Comparison of ENCODE assay signal across 8 mouse cellular contexts in genomic region chr1:161494343-161494742, GRCm38 (mm10). TPM values are rescaled to one million over a fixed set of nuclear protein-coding genes. Genes with fewer than 3 reads are reported as not detected.
DNase-seq lines count a peak whose midpoint lies in the region; ATAC-seq and TF ChIP-seq lines count a peak whose summit lies in the region.

Gene Tnfsf18 (plus strand): TSS chr1:161494655.

- TF ChIP-seq CTCF in bone marrow macrophage, adult 2 months (IDR thresholded peaks at IDR 0.05; ENCODE audit: low read depth, low read length) = no peak

- WGBS in heart, embryonic 13.5 days = 21% methylated on average over 8 of the region's 8 CpGs
- 40% methylated on average over 8 of the region's 8 CpGs for WGBS in neural tube, embryonic 14.5 days
- WGBS in midbrain, embryonic 11.5 days = 81% methylated on average over 8 of the region's 8 CpGs

- H3K9ac ChIP-seq in heart, embryonic 13.5 days = no peak within 1 kb of the TSS
- H3K9ac ChIP-seq in neural tube, embryonic 14.5 days (replicated peaks; ENCODE audit: low read depth, low read length) = no peak within 1 kb of the TSS
- no peak within 1 kb of the TSS for H3K9ac ChIP-seq in midbrain, embryonic 11.5 days (ENCODE audit: low read length)

- peak within 1 kb of the TSS; percentile 51 for H3K27ac ChIP-seq in bone marrow macrophage, adult 2 months (ENCODE audit: insufficient read depth, low read depth, low read length)
- H3K27ac ChIP-seq in heart, embryonic 13.5 days (replicated peaks) = peak within 1 kb of the TSS; percentile 50; the same call in 1 of the 2 replicates
- H3K27ac ChIP-seq in neural tube, embryonic 14.5 days (ENCODE audit: low read depth, low read length) = no peak within 1 kb of the TSS
- H3K27ac ChIP-seq in midbrain, embryonic 11.5 days (ENCODE audit: low read depth, low read length) = no peak within 1 kb of the TSS

- peak; percentile 40 to 45 for DNase-seq in left cerebral cortex, postnatal 14 days (ENCODE audit: low spot score in 2 of 2)
- DNase-seq in left cerebral cortex, postnatal 36 days (ENCODE audit: low spot score in 2 of 2) = no peak
- peak; percentile 87 to 93 for DNase-seq in kidney, postnatal 25 days
- DNase-seq in midbrain, embryonic 11.5 days (ENCODE audit: low spot score, missing footprints) = no peak
- DNase-seq in thymus, adult 18-20 months = no peak

- H3K4me3 ChIP-seq in bone marrow macrophage, adult 2 months (ENCODE audit: insufficient read depth, low read length) = no peak within 1 kb of the TSS
- H3K4me3 ChIP-seq in heart, embryonic 13.5 days = no peak within 1 kb of the TSS
- no peak within 1 kb of the TSS for H3K4me3 ChIP-seq in neural tube, embryonic 14.5 days (ENCODE audit: low read depth, low read length)
- no peak within 1 kb of the TSS for H3K4me3 ChIP-seq in midbrain, embryonic 11.5 days (ENCODE audit: low read depth, low read length)

- H3K27me3 ChIP-seq in heart, embryonic 13.5 days (replicated peaks) = no peaks in the 10 kb centered on the region
- no peaks in the 10 kb centered on the region for H3K27me3 ChIP-seq in neural tube, embryonic 14.5 days (ENCODE audit: control insufficient read depth, insufficient read depth, low read length)
- no peaks in the 10 kb centered on the region for H3K27me3 ChIP-seq in midbrain, embryonic 11.5 days (ENCODE audit: control insufficient read depth, insufficient read depth, low read length)

- peak within 1 kb of the TSS; percentile 16; the same call in 1 of the 2 replicates for H3K4me2 ChIP-seq in heart, embryonic 13.5 days
- no peak within 1 kb of the TSS for H3K4me2 ChIP-seq in neural tube, embryonic 14.5 days (ENCODE audit: low read depth, low read length)
- H3K4me2 ChIP-seq in midbrain, embryonic 11.5 days = no peak within 1 kb of the TSS

- ATAC-seq in heart, embryonic 13.5 days (ENCODE audit: extremely low read depth, insufficient number of reproducible peaks, low FRiP score, low TSS enrichment) = 0 out of 2 replicates have a peak, but pooled peaks have one; percentile 58
- peak; percentile 76 for ATAC-seq in neural tube, embryonic 14.5 days (ENCODE audit: low read depth)
- ATAC-seq in midbrain, embryonic 11.5 days (ENCODE audit: low FRiP score) = no peak

- TF ChIP-seq POLR2A in bone marrow macrophage, adult 2 months (IDR thresholded peaks at IDR 0.05; ENCODE audit: borderline replicate concordance, low read depth, low read length) = no peak

- intact Hi-C loops in left cerebral cortex, postnatal 14 days (cut with DNase I) = no loop called here
- intact Hi-C loops in left cerebral cortex, postnatal 36 days (cut with DNase I) = no loop called here

- no peaks in the 10 kb centered on the region for H3K36me3 ChIP-seq in heart, embryonic 13.5 days
- H3K36me3 ChIP-seq in neural tube, embryonic 14.5 days (ENCODE audit: control insufficient read depth, insufficient read depth, low read length) = no peaks in the 10 kb centered on the region
- H3K36me3 ChIP-seq in midbrain, embryonic 11.5 days (ENCODE audit: control insufficient read depth, insufficient read depth, low read length) = no peaks in the 10 kb centered on the region

- H3K9me3 ChIP-seq in heart, embryonic 13.5 days = no peaks in the 10 kb centered on the region
- H3K9me3 ChIP-seq in neural tube, embryonic 14.5 days (ENCODE audit: control insufficient read depth, low read length) = no peaks in the 10 kb centered on the region
- no peaks in the 10 kb centered on the region for H3K9me3 ChIP-seq in midbrain, embryonic 11.5 days (ENCODE audit: control insufficient read depth, low read length)

- H3K4me1 ChIP-seq in bone marrow macrophage, adult 2 months (ENCODE audit: control insufficient read depth, insufficient read depth, low read length) = peaks cover 37% of the 10 kb centered on the region
- peaks cover 19% of the 10 kb centered on the region for H3K4me1 ChIP-seq in heart, embryonic 13.5 days
- no peaks in the 10 kb centered on the region; the same call in 1 of the 2 replicates for H3K4me1 ChIP-seq in neural tube, embryonic 14.5 days (ENCODE audit: control insufficient read depth, insufficient read depth, low read length)
- no peaks in the 10 kb centered on the region for H3K4me1 ChIP-seq in midbrain, embryonic 11.5 days (ENCODE audit: control insufficient read depth, insufficient read depth, low read length)

RNA-seq across cellular contexts. Expression of gene Tnfsf18, which starts in this region (rescaled TPM):
- not detected for total RNA-seq in left cerebral cortex, postnatal 14 days (2021)
- total RNA-seq in left cerebral cortex, postnatal 36 days (2021) = not detected
- not detected in 2 replicates for polyA plus RNA-seq in bone marrow macrophage, adult 2 months (2012; ENCODE audit: insufficient read depth, insufficient read length, missing spikeins)
- polyA plus RNA-seq in heart, embryonic 13.5 days (2015; fragmentation: Nextera tagmentation; extraction: Ambion mirVana) = 0.09 TPM in 1 of 2 replicates, not detected in the other
- polyA plus RNA-seq in neural tube, embryonic 14.5 days (2014; fragmentation: Nextera tagmentation; extraction: Ambion mirVana) = not detected in 2 replicates
- 0.12 TPM in 1 of 2 replicates, not detected in the other for polyA plus RNA-seq in midbrain, embryonic 11.5 days (2014; fragmentation: Nextera tagmentation; extraction: Ambion mirVana)

Comparison
In these comparisons a context has a peak if more than half of its experiments do, and no peak if none do; other contexts are left out.
1. Peak in DNase-seq in left cerebral cortex, postnatal 14 days; RNA of the gene not detected or under 1 TPM.
2. Peak in ATAC-seq, H3K27ac ChIP-seq and H3K4me2 ChIP-seq in heart, embryonic 13.5 days; RNA of the gene not detected or under 1 TPM.
3. Peak in ATAC-seq in neural tube, embryonic 14.5 days; RNA of the gene not detected or under 1 TPM.
4. DNase-seq: peak in kidney, postnatal 25 days (2 of 2); none in left cerebral cortex, postnatal 36 days (0 of 2), midbrain, embryonic 11.5 days (single experiment) and thymus, adult 18-20 months (0 of 2).